Mouse (Mus musculus) lung, postnatal 0 days (tissue): ENCODE measurements around the gene Pum1.

ENCODE experiments used
- CTCF ChIP-seq: IDR thresholded peaks from 2 replicates; pipeline ENCODE4 v1.5.1; 2016; ENCODE audit warnings: antibody characterized with exemption, mild to moderate bottlenecking
- EP300 ChIP-seq: IDR thresholded peaks from 2 replicates; pipeline ENCODE4 v1.6.1; 2016; ENCODE audit warnings: antibody characterized with exemption, mild to moderate bottlenecking, control low read depth

- no peak for TF ChIP-seq CTCF
- TF ChIP-seq EP300, result no peak
Observed at GRCm38 (mm10) chr4:130766387-130766786, 103.3 kb downstream of the Pum1 start.
